Mouse (Mus musculus): ENCODE measurements around the gene Rybp.

The Rybp gene

DNA sequence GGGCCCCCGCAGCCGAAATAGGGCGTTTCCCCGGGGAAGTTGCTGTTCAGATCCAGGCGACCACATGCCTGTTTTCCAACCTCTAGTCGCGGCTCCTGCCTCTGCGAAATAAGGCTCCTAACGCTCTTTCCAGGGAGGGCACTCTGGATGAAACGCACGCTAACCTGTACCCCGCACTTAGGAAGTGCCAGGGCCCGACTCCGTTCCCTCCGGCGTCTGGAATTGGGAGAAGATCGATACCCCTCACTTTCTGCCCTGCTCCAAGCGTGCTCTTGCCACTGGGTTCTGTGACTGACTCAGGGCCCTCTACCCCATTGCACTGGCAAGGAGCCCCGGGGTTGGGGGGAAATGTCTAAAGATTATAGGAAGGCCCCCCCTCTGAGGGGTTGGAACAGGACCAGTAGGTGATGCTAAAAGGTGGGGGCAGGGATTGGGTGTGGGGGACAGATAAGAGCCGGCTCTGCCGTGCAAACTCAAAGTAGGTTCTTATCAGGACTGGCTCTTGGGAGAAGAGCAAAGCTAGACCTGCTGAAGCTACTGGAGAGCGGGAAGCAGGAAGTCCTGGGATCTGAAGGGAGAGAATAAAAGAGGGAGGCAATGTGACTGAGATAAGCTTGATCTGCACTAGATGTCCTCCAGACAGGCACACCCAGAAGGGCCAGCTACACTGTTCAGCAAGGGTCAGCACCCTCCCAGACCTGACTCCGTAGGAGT is 888 bp upstream of the Rybp start:
- in situ Hi-C loops (cut with MboI; ENCODE audit: low sequenced_read_pairs), result no loop called here

DNA sequence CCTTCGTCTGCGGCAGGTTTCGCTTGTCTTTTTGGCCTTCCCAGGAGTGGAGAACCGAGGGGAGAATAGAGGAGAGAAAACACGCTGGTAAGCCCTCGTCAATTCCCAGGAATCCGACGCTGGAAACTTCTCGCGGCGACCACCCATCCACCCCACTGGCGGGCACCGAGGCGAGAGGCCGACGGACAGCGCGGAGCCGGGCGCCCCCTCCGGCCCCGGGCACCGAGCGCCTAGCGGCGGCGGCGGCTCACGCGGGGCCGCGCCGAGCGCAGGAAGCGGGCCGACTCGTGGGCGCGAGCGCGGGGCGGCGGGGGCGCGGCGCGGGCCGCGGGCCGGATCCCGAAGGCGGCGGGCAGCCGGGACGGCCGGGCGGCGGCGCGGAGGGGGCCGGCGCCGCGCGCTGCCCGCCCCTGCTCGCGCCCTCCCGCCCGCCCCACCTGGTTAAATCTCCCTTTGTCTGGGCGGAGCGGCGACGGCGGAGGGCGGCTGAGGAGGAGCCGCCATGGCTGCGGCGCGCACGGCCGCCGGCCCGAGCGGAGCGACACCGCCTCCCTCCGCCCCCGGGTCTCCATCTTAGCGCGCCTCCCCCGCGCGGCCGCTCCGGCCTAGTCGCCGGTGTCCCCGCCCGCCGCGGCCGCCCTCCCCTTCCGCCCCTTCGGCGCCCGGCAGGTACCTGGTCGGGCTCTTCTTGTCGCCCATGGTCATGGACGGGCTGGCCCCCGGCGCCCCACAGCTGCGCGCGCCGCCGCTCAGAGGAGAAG is 532 bp downstream of the Rybp start:
- in situ Hi-C loops (cut with MboI; ENCODE audit: low sequenced_read_pairs), result no loop called here

DNA sequence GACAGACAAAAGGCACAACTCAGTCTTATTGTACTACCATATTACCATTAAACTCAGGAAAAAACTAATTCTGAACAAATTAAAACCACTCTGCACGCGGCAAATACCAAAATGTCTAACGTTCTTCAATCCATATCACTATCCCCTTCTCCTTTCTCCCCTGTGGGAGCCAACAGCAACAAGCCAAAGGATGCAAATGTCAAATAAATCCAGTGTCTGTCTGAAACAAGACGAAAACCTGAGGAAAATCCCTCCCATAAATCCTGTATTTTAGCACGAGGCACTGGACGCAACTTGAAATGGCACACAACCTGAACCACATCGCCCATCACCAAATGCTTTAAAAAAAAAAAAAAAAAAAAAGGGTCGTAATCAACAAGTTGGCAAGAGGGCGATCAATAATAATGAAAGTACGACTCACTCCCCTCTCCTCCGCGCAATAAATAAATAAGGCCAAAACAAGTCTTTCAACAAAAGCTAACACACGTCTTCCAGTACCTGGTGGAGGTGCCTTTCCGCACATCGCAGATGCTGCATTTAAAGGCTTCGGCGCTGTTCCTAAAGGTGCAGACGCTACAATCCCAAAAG is 1.2 kb downstream of the Rybp start:
- in situ Hi-C loops (cut with MboI; ENCODE audit: low sequenced_read_pairs), result no loop called here

DNA sequence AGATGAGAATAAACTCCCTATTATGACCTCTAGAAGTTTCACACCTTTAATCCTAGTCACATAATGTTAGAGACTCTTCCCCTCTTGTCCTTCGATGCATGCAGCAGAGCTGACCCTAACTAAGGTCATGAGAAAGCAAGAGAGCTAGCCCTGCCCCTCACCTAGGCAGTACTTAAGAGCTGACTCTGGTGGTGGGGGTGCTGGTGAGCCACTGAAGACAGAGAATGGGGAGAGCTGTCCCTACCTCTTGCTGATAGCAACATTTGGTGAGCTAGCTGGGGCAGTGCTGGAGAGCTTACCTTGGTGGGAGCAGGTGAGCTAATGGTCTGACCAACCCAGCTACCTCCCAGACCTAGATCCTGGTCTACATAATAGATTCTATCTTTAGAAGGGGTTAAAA is 8.4 kb downstream of the Rybp start:
- in situ Hi-C loops (cut with MboI; ENCODE audit: low sequenced_read_pairs), result no loop called here

DNA sequence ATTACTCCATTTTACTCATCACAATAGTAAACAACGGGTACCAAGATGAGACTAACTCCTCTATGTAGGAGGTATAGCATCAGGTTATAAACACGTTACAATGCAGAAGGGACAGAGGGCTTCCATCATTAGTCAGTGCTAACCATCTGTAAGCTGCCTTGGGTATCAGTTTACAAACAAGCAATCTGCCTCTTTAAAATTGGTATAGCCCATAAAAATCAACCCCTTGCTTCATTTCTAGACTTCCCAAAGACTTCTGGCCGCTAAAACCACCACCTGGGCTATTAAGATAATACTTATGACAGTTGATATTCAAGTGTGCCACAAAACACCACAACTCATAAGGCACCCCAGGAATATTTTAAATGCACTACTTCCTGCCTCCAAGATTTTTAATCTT is 10.9 kb downstream of the Rybp start:
- in situ Hi-C loops (cut with MboI; ENCODE audit: low sequenced_read_pairs), result no loop called here

DNA sequence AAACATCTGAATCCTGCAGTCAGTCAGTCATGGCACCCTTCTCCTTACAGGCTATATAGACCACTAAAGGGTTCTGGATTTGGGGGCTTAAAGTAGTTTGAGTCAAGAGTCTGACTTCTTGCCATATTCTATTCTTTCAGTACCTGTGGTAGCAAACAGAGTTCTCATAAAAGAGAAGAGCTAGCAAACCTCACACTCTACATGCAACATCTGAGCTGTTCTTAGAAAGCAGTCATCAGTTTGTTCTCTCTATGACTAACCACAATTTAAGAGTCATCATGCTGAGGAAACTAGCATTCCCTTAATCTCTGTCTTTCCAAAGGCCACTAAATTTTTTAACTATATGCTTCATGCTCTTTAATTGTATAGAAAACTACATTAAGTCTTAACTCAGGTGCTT is 11.6 kb downstream of the Rybp start:
- in situ Hi-C loops (cut with MboI; ENCODE audit: low sequenced_read_pairs), result no loop called here

DNA sequence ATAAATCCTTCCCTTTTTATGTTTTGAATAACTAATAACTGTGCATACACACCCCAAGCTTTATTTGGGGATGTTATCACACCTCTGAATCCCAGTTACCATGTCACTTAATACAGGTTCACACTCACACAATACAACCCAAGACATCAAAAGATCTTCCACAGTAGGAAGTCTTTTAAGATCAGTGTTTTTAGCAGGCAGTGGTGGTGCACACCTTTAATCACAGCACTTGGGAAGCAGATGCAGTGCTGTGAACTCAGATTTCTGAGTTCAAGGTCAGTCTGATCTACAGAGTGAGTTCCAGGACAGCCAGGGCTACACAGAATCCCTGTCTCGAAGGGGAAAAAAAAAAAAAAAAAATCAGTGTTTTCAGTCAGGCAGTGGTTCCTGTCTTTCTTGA is 13.7 kb downstream of the Rybp start:
- in situ Hi-C loops (cut with MboI; ENCODE audit: low sequenced_read_pairs), result no loop called here

DNA sequence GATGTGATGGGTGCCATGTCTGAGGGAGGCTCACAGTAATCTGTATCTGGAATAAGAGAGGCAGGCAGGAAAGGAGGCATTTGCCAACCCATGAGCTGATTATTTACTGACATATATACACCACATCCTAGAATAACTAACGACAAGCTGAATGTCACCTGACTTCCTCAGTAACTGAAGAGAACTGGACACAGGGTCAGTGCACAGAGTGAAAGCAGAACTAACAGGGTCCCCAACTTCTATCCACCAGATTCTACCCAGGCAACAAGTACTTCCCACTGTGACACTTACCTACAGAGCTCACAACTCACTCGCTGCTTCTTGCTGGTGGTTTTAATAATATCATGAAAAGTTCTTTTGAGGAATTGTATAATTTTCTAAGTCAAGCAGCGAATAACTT is 15.3 kb downstream of the Rybp start:
- in situ Hi-C loops (cut with MboI; ENCODE audit: low sequenced_read_pairs), result no loop called here

DNA sequence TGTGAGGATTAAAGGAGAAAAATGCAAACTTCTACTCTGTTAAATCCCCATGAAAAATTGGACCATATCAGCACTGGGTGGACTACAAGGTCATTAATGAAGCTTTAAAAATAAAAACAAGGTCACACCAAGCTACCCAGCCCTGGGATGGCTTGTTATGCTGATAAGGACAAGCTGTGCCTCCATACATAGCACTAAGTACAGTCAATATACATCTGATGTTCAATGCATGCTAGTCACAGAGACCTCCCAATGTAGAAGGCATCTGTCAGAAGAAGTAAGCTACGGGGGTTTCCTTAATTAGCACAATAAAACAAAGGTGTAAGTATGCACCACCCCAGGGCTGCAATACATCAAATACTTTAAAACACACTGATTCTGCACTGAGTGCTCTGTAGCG is 16.5 kb downstream of the Rybp start:
- in situ Hi-C loops (cut with MboI; ENCODE audit: low sequenced_read_pairs), result no loop called here

DNA sequence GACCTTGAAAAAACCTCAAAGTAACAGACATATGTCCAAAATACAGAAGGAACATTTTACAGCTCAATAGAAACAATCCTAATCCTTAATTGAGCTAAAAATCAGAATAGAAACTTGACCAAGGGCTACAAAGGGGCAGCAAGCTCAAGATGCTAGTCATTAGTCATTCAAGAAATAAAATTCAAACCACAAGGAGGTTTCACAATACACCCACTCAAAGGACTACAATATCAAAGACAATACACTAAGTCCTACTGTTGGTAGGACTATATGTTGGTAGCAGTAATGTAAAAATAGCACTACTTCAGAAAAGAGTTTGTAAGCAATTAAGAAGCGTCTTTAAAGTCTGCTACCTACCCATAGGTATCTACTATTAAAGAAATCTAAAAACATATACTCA is 27.7 kb downstream of the Rybp start:
- in situ Hi-C loops (cut with MboI; ENCODE audit: low sequenced_read_pairs), result no loop called here

DNA sequence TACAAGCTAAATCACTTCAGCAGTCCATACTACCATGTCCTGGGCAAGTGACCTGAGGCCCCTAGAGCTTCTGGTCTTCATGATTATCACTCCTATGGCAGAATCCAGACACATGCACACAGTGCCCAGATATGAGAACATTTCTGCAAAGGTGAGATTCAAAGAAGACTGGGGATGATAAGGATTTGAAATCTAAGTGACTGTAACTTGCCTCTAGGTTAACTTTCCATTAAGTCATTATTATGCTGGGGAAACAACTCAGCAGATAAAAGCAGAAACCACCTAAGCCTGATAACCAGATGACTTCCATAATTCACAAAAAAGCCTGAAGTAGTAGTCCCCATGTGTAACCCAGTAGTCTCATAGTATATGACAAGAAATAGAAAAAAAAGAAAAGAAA is 29.0 kb downstream of the Rybp start:
- in situ Hi-C loops (cut with MboI; ENCODE audit: low sequenced_read_pairs), result no loop called here

DNA sequence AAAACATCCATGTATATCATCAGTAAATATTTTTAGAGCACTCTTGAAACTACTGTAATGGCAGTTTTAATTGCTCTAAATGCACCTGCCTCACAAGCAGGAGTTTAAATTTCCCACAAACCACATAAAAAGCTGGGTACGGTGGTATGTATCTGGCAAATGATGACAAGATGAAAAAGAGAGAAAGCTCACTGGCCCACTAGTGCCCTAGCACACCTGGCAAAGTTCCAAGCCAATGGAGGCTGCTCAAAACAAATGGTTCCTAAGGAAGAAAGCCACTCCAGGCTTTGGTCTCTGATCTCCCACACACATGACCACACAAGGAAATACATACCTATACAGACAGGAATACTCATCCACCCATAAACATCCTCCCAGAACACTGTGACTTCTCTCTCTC is 31.9 kb downstream of the Rybp start:
- in situ Hi-C loops (cut with MboI; ENCODE audit: low sequenced_read_pairs), result no loop called here

DNA sequence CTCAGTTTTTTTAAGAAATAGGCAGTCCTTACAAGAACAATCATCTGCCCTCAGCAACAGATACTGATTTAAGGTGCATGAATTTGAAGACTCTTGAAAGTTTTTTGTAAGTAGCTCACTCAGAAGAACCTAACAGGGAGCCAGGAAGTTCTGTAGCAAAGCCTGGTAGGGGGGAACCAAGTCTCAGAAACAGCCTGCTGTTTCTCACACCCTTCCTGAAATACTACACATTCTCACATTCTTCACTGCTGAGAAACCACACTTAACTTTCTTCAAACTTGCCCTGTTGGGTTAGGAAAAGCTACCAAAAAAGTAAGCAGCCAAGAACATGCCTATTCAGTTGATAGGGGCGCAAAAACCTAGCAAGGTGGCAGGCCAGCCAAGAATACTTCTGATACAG is 32.6 kb downstream of the Rybp start:
- in situ Hi-C loops (cut with MboI; ENCODE audit: low sequenced_read_pairs), result no loop called here

DNA sequence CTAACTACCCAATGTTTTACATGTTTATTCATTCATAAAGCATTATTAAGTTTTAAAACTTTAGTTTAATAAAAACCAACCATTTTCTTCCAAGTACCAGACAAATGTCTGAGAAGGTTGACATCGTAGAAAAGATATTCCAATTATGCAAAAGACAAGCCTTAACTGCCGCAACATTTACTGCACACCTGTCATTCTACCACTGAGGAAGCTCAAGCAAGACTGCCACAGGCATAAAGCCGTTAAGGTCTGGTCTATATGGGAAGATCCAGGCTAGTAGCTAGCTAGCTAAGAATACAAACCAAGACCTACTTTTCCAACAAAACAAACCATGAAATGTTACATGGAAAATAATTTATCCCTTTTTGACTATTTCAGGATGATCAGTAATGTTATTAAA is 42.8 kb downstream of the Rybp start:
- in situ Hi-C loops (cut with MboI; ENCODE audit: low sequenced_read_pairs), result no loop called here

DNA sequence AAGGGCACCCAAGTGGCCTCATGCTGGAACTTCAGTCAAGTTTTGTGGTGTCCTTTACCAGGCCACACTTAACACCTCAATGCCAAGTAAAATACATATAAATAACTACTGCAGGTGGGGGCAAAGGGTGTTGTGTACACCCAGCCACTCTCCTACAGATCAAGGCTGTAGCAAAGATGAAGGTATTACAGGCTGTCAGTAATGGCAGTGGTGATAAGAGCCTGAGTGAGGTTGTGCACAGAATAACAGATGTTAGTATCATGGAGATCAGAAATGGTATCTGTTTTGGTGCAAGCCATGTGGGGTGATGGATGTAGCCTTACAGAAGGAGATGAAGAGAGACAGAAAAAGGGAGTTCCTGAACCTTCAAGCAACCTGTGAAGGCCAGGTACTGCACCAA is 52.2 kb downstream of the Rybp start:
- in situ Hi-C loops (cut with MboI; ENCODE audit: low sequenced_read_pairs), result no loop called here

DNA sequence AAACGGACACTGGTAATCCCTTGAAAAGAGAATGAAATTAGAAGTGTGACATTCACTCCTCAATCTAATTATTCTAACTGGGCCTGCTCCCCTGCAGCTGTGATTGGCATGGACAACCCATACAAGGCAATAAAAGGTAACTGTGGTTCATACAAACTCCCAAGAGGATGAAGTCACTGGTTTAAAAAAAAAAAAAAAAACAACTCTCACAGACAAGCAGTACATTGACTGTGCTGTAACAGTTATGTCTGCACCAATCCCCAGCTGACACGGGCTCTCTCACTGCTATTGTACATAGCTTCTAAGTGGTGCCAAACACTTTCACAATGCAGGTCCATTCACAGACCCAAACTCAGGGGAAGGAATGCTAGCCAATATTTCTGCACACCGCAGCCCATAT is 53.8 kb downstream of the Rybp start:
- in situ Hi-C loops (cut with MboI; ENCODE audit: low sequenced_read_pairs), result no loop called here

DNA sequence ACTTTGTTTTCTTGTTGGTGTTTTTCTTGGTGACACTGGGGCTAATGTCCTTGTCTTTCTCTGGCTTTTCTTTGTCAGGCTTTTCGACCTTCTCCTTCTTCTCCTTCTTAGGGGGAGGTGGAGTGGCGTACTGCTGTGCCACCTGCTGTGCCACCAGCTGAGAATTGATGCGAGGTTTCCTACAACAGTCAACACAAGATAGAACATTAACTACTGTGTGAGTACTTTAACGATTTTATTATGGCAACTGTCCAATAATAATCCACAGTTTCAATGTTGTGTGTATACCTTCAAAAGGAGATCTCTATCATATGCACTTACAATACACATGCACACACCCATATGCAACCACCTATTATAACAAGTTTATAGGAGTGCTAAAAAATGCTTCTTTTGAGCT is 54.2 kb downstream of the Rybp start:
- in situ Hi-C loops (cut with MboI; ENCODE audit: low sequenced_read_pairs), result no loop called here

DNA sequence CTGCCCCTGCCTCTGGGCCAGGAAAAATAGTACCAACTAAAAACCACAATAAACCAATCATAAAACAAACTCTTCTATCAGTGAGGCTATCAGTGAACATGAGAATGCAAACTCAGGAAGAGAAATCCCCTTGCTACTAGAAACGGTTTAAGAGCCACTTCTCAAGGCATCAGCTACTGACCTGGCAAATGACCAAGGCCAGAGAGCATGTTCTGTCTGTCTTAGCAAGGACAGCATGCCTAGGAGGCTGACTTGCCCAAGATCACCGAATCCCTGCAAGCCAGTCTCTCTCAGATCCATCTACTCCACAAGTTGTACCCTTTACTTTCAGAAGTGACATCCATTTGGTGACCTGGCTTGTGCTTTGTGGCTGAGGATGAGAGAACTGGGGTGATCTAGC is 61.1 kb downstream of the Rybp start:
- in situ Hi-C loops (cut with MboI; ENCODE audit: low sequenced_read_pairs), result no loop called here

DNA sequence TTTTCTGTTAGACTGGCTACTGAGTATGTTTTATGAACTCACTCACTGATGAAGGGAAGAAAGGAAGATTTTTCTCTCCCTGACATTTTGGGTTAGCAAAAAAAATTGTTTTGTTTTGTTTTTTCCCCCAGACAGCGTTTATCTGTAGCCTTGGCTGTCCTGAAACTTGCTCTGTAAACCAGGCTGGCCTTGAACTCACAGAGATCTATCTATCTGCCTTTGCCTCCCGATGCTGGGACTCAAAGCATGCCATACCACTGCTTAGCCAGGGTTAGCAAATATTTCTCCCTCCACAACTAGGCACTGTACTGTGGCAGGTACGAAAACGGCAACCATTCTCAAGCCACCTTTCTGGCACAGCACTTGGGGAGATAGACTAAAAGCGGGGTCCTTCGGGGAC is 63.4 kb downstream of the Rybp start:
- in situ Hi-C loops (cut with MboI; ENCODE audit: low sequenced_read_pairs), result no loop called here

DNA sequence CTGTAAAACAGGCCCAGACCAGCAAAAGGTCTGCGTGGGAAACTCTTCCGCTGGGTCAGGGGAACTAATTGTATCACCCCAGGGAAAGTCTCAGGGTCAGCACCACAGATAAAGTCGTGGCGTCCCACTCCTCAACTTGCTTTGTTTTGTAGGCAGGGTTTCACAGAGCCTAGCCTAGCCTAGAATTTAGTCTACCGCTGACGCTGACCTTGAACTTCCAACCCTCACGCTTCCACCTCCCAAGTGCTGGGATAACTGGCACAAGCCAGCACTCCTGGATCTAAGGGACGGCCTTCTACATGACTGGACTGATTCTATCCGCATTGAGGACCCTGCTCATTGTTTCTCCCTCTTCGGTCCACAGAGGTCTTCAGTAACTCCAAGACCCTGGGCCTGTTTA is 63.9 kb downstream of the Rybp start:
- in situ Hi-C loops (cut with MboI; ENCODE audit: low sequenced_read_pairs), result no loop called here

DNA sequence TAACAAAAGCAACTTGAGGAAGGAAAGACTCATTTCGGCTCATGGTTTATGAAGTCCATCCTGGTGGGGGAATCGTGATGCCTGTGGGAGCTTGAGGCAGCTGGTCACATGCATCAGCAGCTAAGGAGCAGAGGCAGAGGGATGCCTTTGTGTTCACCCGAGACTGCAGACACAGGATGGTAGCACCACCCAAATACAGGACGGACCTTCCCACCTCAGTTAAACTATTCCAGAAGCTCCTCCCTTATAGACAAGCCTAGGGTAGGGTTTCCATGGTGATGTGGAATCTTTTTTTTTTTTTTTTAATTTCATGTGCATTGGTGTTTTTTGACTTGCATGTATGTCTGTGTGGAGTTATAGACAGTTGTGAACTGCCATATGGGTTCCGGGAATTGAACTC is 64.4 kb downstream of the Rybp start:
- in situ Hi-C loops (cut with MboI; ENCODE audit: low sequenced_read_pairs), result no loop called here

DNA sequence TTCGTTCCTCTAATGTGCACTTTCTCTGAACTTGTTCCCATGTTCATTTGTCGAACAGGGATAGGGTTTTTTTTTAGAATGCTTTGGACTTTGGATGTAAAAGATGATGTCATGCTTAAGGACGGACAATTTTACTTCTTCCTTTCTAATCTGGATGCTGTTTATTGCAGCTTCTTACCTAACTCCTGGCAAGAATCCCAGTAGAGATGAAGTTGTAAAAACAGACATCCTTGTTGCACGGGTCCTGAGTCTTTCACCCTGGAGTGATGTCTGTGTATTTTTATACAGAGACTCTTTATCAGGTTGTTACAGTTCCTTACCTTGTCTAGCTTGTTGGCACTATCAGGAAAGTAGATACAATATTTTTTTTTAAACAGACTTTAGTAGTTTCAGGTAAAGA is 65.5 kb downstream of the Rybp start:
- in situ Hi-C loops (cut with MboI; ENCODE audit: low sequenced_read_pairs), result no loop called here
